23 mouse cellular contexts compared by ENCODE assay signal in genomic region chr4:80712698-80713097, GRCm38 (mm10).
DNase-seq lines count a peak whose midpoint lies in the region; ATAC-seq and TF ChIP-seq lines count a peak whose summit lies in the region.
"Had no signal": no experiment of that assay in that cellular context is flagged by ENCODE, and none has a peak within 500 bp of the region (broad histone marks: within the 10 kb centered on the region; RNA-seq: fewer than 3 reads in every experiment).

No protein-coding gene starts in this region.

- no peak for TF ChIP-seq POLR2A in bone marrow macrophage, adult 2 months (IDR thresholded peaks at IDR 0.05; ENCODE audit: borderline replicate concordance, low read depth, low read length)

- H3K4me1 ChIP-seq in bone marrow macrophage, adult 2 months (ENCODE audit: control insufficient read depth, insufficient read depth, low read length): peaks cover 19% of the 10 kb centered on the region
- H3K4me1 ChIP-seq: embryonic facial prominence, embryonic 12.5 days; embryonic facial prominence, embryonic 15.5 days had no signal

- DNase-seq in gastrocnemius, postnatal 4 days (ENCODE audit: low spot score in 2 of 2): no peak
- no peak for DNase-seq in heart, postnatal 36 days
- DNase-seq in right cerebral cortex, adult 18-20 months: no peak
- DNase-seq: adrenal gland, adult 2 months; adrenal gland, postnatal 14 days; cerebellum, adult 18-20 months; cerebellum, adult 9-10 months; cerebellum, postnatal 14 days; forebrain, postnatal 0 days; gastrocnemius, adult 2 months; gastrocnemius, postnatal 14 days; heart, adult 2 months had no signal

- H3K27ac ChIP-seq in bone marrow macrophage, adult 2 months (ENCODE audit: insufficient read depth, low read depth, low read length): peak overlapping the region; percentile 73
- H3K27ac ChIP-seq: embryonic facial prominence, embryonic 12.5 days; embryonic facial prominence, embryonic 15.5 days; gastrocnemius, adult 2 months; heart, adult 2 months; hindbrain, embryonic 14.5 days; hindbrain, postnatal 0 days had no signal

- intact Hi-C loops in heart, postnatal 36 days (cut with DNase I): no loop called here

- ATAC-seq in granulocyte monocyte progenitor cell, adult 5-6 weeks (replicated peaks; ENCODE audit: poor library complexity, severe bottlenecking): peak; percentile 100
- ATAC-seq in megakaryocyte progenitor cell, adult 5-6 weeks (replicated peaks; ENCODE audit: poor library complexity): peak; percentile 98
- ATAC-seq: CD4-positive, CD25-positive, alpha-beta regulatory T cell, adult 4 months; forebrain, embryonic 14.5 days; forebrain, postnatal 0 days; hindbrain, postnatal 0 days; inflammation-experienced regulatory T-cells, adult 6 months; intestine, embryonic 16.5 days had no signal

- no peak for TF ChIP-seq CTCF in bone marrow macrophage, adult 2 months (IDR thresholded peaks at IDR 0.05; ENCODE audit: low read depth, low read length)

- no peak overlapping the region for H3K4me3 ChIP-seq in bone marrow macrophage, adult 2 months (ENCODE audit: insufficient read depth, low read length)
- H3K4me3 ChIP-seq: embryonic facial prominence, embryonic 12.5 days; embryonic facial prominence, embryonic 15.5 days; gastrocnemius, adult 2 months; heart, adult 2 months had no signal
